Mouse (Mus musculus) midbrain, embryonic 11.5 days (tissue): ENCODE measurements around the gene Gm47841. TPM values are rescaled to one million over a fixed set of nuclear protein-coding genes. Genes with fewer than 3 reads are reported as not detected.
A peak's percentile ranks its signal among the peaks of the same experiment; 100 is the strongest.

Source experiments
- ATAC-seq: fragments of 200-750 bp; cut with Nextera tagmentation; 2 replicates; pipeline ENCODE4 v1.8.0; 2017; ENCODE audit warnings: moderate TSS enrichment, moderate library complexity; ENCODE audit not compliant: low FRiP score
- DNase-seq: peaks from one replicate; pipeline ENCODE4 v3.0.0; 2015; ENCODE audit warnings: low spot score; ENCODE audit errors: missing footprints
- H3K27ac ChIP-seq: fragments of 300-500 bp; sonication (generic); 2 replicates; pipeline ENCODE4 v1.5.1; 2014; ENCODE audit warnings: low read depth, low read length
- H3K27me3 ChIP-seq: fragments of 300-500 bp; sonication (generic); 2 replicates; pipeline ENCODE4 v1.6.1; 2014; ENCODE audit warnings: mild to moderate bottlenecking, low read length, moderate library complexity, mixed read lengths; ENCODE audit not compliant: control insufficient read depth, insufficient read depth
- H3K36me3 ChIP-seq: fragments of 300-500 bp; sonication (generic); 2 replicates; pipeline ENCODE4 v1.6.1; 2014; ENCODE audit warnings: mild to moderate bottlenecking, low read length, moderate library complexity, mixed read lengths; ENCODE audit not compliant: control insufficient read depth, insufficient read depth
- H3K4me1 ChIP-seq: fragments of 300-500 bp; sonication (generic); 2 replicates; pipeline ENCODE4 v1.6.1; 2014; ENCODE audit warnings: low read length; ENCODE audit not compliant: control insufficient read depth, insufficient read depth
- H3K4me2 ChIP-seq: fragments of 300-500 bp; sonication (generic); 2 replicates; pipeline ENCODE4 v1.6.1; 2014; ENCODE audit warnings: mild to moderate bottlenecking, moderate library complexity
- H3K4me3 ChIP-seq: fragments of 300-500 bp; sonication (generic); 2 replicates; pipeline ENCODE4 v1.5.1; 2014; ENCODE audit warnings: low read depth, low read length
- H3K9ac ChIP-seq: fragments of 300-500 bp; sonication (generic); 2 replicates; pipeline ENCODE4 v1.6.1; 2014; ENCODE audit warnings: low read length
- H3K9me3 ChIP-seq: fragments of 300-500 bp; sonication (generic); 2 replicates; pipeline ENCODE4 v1.6.1; 2016; ENCODE audit warnings: low read length; ENCODE audit not compliant: control insufficient read depth
- WGBS: fragments of 180-500 bp; shearing (Covaris S2); extraction: QIAGEN DNeasy Blood & Tissue Kit; methylation state at CpG from one replicate; pipeline ENCODE4 v1.1.7; 2014; 5-methylcytosine and 5-hydroxymethylcytosine counted together
- polyA plus RNA-seq: library from polyadenylated mRNA; unstranded; fragments of >200 nt; fragmentation: Nextera tagmentation; extraction: Ambion mirVana; gene quantifications from 2 replicates; pipeline ENCODE4 v1.2.1, GENCODE M21; 2014

Gene Gm47841
- polyA plus RNA-seq, 1 experiment from 2014 or later, result not detected

GRCm38 (mm10) chr15:101076071-101077000 lies 29.1 kb upstream of the Gm47841 start:
- Histone ChIP-seq H3K27me3 (no peaks in the 10 kb centered on the region), H3K4me3 (peak overlapping the region; percentile 95), H3K36me3 (no peaks in the 10 kb centered on the region), H3K4me2 (peak overlapping the region; percentile 81), H3K27ac (peak overlapping the region; percentile 97), H3K9me3 (no peaks in the 10 kb centered on the region), H3K4me1 (peaks cover 45% of the 10 kb centered on the region), H3K9ac (peak overlapping the region; percentile 97)
- ATAC-seq (peak; percentile 31), DNase-seq (peak; percentile 97)
- WGBS, result under 1% methylated on average over 26 of the region's 26 CpGs

- DNase-seq (peak; percentile 90), ATAC-seq (no peak)
- Histone ChIP-seq H3K4me3 (peak overlapping the region; percentile 95), H3K9me3 (no peaks in the 10 kb centered on the region), H3K27ac (peak overlapping the region; percentile 97), H3K9ac (peak overlapping the region; percentile 97), H3K4me2 (peak overlapping the region; percentile 81), H3K4me1 (peaks cover 48% of the 10 kb centered on the region), H3K27me3 (no peaks in the 10 kb centered on the region), H3K36me3 (no peaks in the 10 kb centered on the region)
- WGBS, result 19% methylated on average over 5 of the region's 5 CpGs
Observed at GRCm38 (mm10) chr15:101075656-101076055, 28.5 kb upstream of the Gm47841 start.

DNA sequence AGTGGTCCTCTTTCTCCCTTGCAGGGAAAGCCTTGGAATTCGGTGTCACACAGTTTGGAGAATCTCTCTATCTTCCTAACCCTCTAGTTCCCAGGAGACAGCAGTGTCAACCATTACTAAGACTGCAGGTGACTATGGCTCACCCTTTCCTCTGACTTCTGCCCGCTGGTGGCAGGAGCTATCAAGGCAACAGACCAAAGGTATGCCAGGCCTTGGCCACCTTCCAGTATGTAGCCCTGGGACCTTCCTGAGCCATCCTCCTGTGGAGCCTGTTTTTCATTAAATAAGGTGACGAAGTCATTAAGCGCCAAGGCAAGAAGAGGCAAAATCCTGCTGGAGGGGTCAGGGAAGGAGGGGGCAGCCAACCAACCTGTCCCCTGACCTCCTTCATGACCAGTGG lies 28.0 kb upstream of the Gm47841 start:
- peak overlapping the region; percentile 81 for H3K4me2 ChIP-seq
- no peaks in the 10 kb centered on the region for H3K9me3 ChIP-seq
- WGBS, result 66% methylated on average over 4 of the region's 4 CpGs
- peaks cover 49% of the 10 kb centered on the region for H3K4me1 ChIP-seq
- DNase-seq (no peak), ATAC-seq (no peak)
- no peak overlapping the region for H3K4me3 ChIP-seq
- H3K27ac ChIP-seq, result peak overlapping the region; percentile 97; the same call in 1 of the 2 replicates
- H3K36me3 ChIP-seq, result no peaks in the 10 kb centered on the region
- H3K9ac ChIP-seq, result peak overlapping the region; percentile 97; the same call in 1 of the 2 replicates
- H3K27me3 ChIP-seq, result no peaks in the 10 kb centered on the region

DNA sequence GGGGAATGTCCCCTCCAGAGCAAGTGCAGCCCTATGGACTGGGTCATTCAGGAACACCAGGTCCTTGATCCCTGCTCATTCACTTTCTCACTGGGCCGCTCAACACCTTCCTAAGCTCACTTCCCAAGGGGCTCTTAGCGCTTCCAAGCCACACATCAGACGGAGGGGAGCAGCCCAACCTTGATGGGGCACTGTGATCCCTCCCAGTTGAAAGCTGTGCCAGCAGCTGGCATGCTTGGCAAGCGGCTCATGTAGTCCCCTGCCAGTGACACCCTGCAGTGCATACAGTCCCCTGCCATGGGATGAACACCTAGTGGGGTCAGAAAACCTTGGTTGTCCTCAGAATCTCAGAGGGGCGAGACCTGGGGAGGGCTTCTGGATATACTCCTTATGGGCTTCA lies 26.9 kb upstream of the Gm47841 start:
- Histone ChIP-seq H3K9me3 (no peaks in the 10 kb centered on the region), H3K27ac (no peak overlapping the region), H3K4me3 (no peak overlapping the region), H3K4me2 (no peak overlapping the region), H3K36me3 (no peaks in the 10 kb centered on the region), H3K27me3 (no peaks in the 10 kb centered on the region), H3K9ac (no peak overlapping the region), H3K4me1 (peaks cover 53% of the 10 kb centered on the region)
- 81% methylated on average over 5 of the region's 5 CpGs for WGBS
- no peak for DNase-seq
- ATAC-seq, result no peak

DNA sequence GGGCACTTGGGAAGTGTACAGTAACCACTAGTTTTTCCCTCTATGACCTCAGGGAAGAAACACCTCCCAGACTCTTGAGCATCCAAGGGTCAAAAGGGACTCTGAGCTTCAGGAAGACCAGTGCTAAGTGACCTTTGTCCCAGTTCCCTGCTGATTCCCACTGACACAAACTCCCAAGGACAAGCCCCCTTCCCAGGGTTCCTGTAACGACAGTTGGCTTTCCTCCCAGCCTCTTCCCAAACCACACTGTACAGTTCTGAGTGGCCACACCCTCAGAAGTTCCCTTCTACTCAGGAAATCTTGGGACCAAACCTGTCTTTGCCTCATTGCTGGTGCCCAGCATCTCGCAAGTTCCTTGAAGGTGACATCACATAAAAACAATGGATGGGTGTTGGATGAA lies 25.5 kb upstream of the Gm47841 start:
- no peak for ATAC-seq
- Histone ChIP-seq H3K36me3 (no peaks in the 10 kb centered on the region), H3K4me1 (peaks cover 62% of the 10 kb centered on the region), H3K27ac (no peak overlapping the region), H3K4me3 (no peak overlapping the region), H3K9me3 (no peaks in the 10 kb centered on the region), H3K4me2 (no peak overlapping the region), H3K27me3 (no peaks in the 10 kb centered on the region), H3K9ac (no peak overlapping the region)
- DNase-seq, result no peak
- WGBS, result 72% methylated on average over 2 of the region's 2 CpGs

GRCm38 (mm10) chr15:101070762-101071161 lies 23.6 kb upstream of the Gm47841 start:
- H3K4me1 ChIP-seq, result peaks cover 69% of the 10 kb centered on the region
- no peaks in the 10 kb centered on the region for H3K9me3 ChIP-seq
- H3K27me3 ChIP-seq, result no peaks in the 10 kb centered on the region
- DNase-seq (no peak), ATAC-seq (no peak)
- no peak overlapping the region for H3K4me3 ChIP-seq
- H3K27ac ChIP-seq, result no peak overlapping the region; the same call in 1 of the 2 replicates
- no peaks in the 10 kb centered on the region for H3K36me3 ChIP-seq
- 32% methylated on average over 5 of the region's 5 CpGs for WGBS
- peak overlapping the region; percentile 36; the same call in 1 of the 2 replicates for H3K9ac ChIP-seq
- no peak overlapping the region for H3K4me2 ChIP-seq

GRCm38 (mm10) chr15:101069641-101070190 lies 22.5 kb upstream of the Gm47841 start:
- WGBS, result 50% methylated on average over 9 of the region's 9 CpGs

GRCm38 (mm10) chr15:101068671-101069070 lies 21.5 kb upstream of the Gm47841 start:
- 45% methylated on average over 4 of the region's 4 CpGs for WGBS

More at GRCm38 (mm10) chr15:101069641-101070190, 22.5 kb upstream of the Gm47841 start:
- ATAC-seq (no peak), DNase-seq (peak; percentile 91)
- H3K27me3 ChIP-seq, result no peaks in the 10 kb centered on the region
- peaks cover 71% of the 10 kb centered on the region for H3K4me1 ChIP-seq
- no peaks in the 10 kb centered on the region for H3K36me3 ChIP-seq
- no peak overlapping the region for H3K4me3 ChIP-seq
- no peaks in the 10 kb centered on the region for H3K9me3 ChIP-seq
- H3K4me2 ChIP-seq, result no peak overlapping the region
- H3K27ac ChIP-seq, result no peak overlapping the region
- H3K9ac ChIP-seq, result no peak overlapping the region; the same call in 1 of the 2 replicates

DNA sequence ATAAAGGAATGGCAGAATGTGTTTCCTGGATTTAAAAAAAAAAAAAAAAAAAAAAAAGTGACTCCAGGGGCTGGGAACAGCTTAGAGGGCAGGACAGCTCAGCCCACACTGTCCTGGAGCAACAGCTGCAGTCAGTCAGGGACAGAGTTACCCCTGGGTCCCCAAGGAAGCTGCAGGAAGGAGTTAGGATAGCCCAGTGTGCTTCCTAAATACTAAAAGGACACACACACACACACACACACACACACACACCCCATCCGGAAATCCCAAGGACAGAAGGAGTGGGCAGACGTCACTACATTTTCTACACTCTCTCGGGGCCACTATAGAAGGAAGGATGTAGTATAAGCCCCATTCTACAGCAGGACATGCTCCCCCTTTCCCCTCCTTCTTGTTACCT lies 20.8 kb upstream of the Gm47841 start:
- H3K4me2 ChIP-seq, result no peak overlapping the region
- H3K27ac ChIP-seq, result peak overlapping the region; percentile 92
- H3K9ac ChIP-seq, result no peak overlapping the region; the same call in 1 of the 2 replicates
- peaks cover 71% of the 10 kb centered on the region for H3K4me1 ChIP-seq
- H3K36me3 ChIP-seq, result no peaks in the 10 kb centered on the region
- no peak overlapping the region for H3K4me3 ChIP-seq
- 23% methylated on average over 3 of the region's 3 CpGs for WGBS
- no peak for DNase-seq
- no peaks in the 10 kb centered on the region for H3K9me3 ChIP-seq
- no peaks in the 10 kb centered on the region for H3K27me3 ChIP-seq
- ATAC-seq, result no peak

More at GRCm38 (mm10) chr15:101068671-101069070, 21.5 kb upstream of the Gm47841 start:
- no peak overlapping the region for H3K4me2 ChIP-seq
- no peaks in the 10 kb centered on the region for H3K9me3 ChIP-seq
- DNase-seq (no peak), ATAC-seq (no peak)
- H3K9ac ChIP-seq, result peak overlapping the region; percentile 33; the same call in 1 of the 2 replicates
- H3K27ac ChIP-seq, result peak overlapping the region; percentile 92; the same call in 1 of the 2 replicates
- H3K4me3 ChIP-seq, result no peak overlapping the region
- H3K27me3 ChIP-seq, result no peaks in the 10 kb centered on the region
- H3K36me3 ChIP-seq, result no peaks in the 10 kb centered on the region
- peaks cover 68% of the 10 kb centered on the region for H3K4me1 ChIP-seq
